Mouse (Mus musculus): ENCODE data around the gene Nupr1l. TPM values are rescaled to one million over a fixed set of nuclear protein-coding genes. Genes with fewer than 3 reads are reported as not detected.

Nupr1l gene
- polyA plus RNA-seq, 1 experiment, result 5.0 TPM

DNA sequence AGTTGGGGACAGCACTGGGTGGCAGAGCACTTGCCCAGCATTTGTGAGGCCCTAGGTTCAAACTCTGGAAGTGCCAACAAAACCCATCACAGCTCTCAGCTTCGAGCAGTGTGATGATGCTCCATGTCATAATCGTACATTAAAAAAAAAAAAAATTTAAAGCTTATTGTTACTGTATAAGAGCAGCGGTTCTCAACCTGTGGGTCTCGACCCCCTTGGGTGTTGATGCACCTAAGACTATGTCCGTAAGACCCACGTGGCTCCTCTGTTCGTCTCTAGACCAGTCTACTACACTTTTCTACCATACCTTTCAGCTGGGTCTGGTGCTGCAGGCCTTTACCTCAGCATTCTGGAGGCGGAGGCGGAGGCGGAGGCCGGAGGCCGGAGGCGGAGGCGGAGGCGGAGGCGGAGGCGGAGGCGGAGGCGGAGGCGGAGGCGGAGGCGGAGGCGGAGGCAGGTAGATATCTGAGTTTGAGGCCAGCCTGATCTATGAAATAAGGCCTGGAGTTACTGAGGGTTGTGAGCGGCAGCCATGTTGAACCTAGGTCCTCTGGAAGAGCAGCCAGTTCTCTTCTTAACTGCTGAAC is 9.8 kb downstream of the Nupr1l start:
- Histone ChIP-seq H3K27ac (ENCODE audit: insufficient read depth, low read depth, low read length) (no peak overlapping the region), H3K4me3 (ENCODE audit: low read depth, low read length) (no peak overlapping the region), H3K4me1 (ENCODE audit: control insufficient read depth, insufficient read depth, insufficient read length, low read length) (no peaks in the 10 kb centered on the region), H3K27me3 (ENCODE audit: control insufficient read depth, insufficient read depth, low read length) (no peaks in the 10 kb centered on the region), H3K36me3 (ENCODE audit: control insufficient read depth, insufficient read depth, low read length) (no peaks in the 10 kb centered on the region)
- TF ChIP-seq CTCF (IDR thresholded peaks at IDR 0.05; ENCODE audit: extremely low read depth, insufficient read length, insufficient replicate concordance, low read depth, low read length), result no peak
- no peak for TF ChIP-seq POLR2A (IDR thresholded peaks at IDR 0.05; ENCODE audit: low read depth, low read length)
- 91% methylated on average over 24 of the region's 24 CpGs for WGBS

DNA sequence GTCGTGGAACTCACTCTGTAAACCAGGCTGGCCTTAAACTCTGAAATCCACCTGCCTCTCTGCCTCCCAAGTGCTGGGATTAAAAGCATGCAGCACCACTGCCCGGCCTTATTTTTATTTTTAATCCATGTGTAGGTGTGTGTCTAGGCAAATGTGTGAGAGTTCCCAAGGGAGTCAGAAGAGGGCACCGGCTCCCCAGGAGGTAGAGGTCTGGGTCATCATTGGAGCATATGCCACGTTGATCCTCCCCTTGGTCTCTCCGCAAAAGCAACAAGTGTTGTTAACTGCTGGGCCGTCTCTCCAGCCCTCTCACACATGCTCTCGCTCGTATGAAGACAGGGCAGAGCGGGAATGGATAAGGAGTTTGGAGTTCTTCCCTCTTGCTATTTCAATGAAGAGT is 10.4 kb downstream of the Nupr1l start:
- no peaks in the 10 kb centered on the region for H3K4me1 ChIP-seq (ENCODE audit: control insufficient read depth, insufficient read depth, insufficient read length, low read length)
- WGBS, result 79% methylated on average over 9 of the region's 9 CpGs
- no peaks in the 10 kb centered on the region for H3K27me3 ChIP-seq (ENCODE audit: control insufficient read depth, insufficient read depth, low read length)
- no peak for TF ChIP-seq CTCF (IDR thresholded peaks at IDR 0.05; ENCODE audit: extremely low read depth, insufficient read length, insufficient replicate concordance, low read depth, low read length)
- no peak for TF ChIP-seq POLR2A (IDR thresholded peaks at IDR 0.05; ENCODE audit: low read depth, low read length)
- H3K27ac ChIP-seq (ENCODE audit: insufficient read depth, low read depth, low read length), result no peak overlapping the region
- H3K4me3 ChIP-seq (ENCODE audit: low read depth, low read length), result no peak overlapping the region
- H3K36me3 ChIP-seq (ENCODE audit: control insufficient read depth, insufficient read depth, low read length), result no peaks in the 10 kb centered on the region

- Histone ChIP-seq H3K4me1 (ENCODE audit: control insufficient read depth, insufficient read depth, insufficient read length, low read length) (no peaks in the 10 kb centered on the region), H3K4me3 (ENCODE audit: low read depth, low read length) (no peak overlapping the region), H3K36me3 (ENCODE audit: control insufficient read depth, insufficient read depth, low read length) (no peaks in the 10 kb centered on the region), H3K27me3 (ENCODE audit: control insufficient read depth, insufficient read depth, low read length) (no peaks in the 10 kb centered on the region), H3K27ac (ENCODE audit: insufficient read depth, low read depth, low read length) (no peak overlapping the region)
- 52% methylated on average over 8 of the region's 8 CpGs for WGBS
- TF ChIP-seq POLR2A (IDR thresholded peaks at IDR 0.05; ENCODE audit: low read depth, low read length), result no peak
Measured at GRCm38 (mm10) chr5:129919320-129919719, 11.0 kb downstream of the Nupr1l start.

DNA sequence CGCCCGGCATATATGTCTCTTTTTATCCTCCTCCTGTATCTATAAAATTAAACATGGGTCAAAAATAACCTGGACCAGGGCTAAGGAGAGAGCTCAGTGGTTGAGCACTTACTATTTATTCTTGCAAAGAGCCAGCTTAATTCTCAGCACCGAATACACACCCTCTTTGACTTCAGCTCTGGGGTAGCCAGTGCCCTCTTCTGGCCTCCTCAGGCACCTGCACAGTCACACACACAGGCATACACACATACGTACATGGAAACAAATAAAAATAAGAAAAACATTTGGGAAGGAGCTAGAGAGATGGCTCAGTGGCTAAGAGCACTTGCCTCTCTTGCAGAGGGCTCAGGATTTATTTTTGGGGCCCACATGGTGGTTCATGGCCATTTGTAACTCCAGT is 13.6 kb downstream of the Nupr1l start:
- H3K27me3 ChIP-seq (ENCODE audit: control insufficient read depth, insufficient read depth, low read length), result no peaks in the 10 kb centered on the region
- TF ChIP-seq CTCF (IDR thresholded peaks at IDR 0.05; ENCODE audit: extremely low read depth, insufficient read length, insufficient replicate concordance, low read depth, low read length), result no peak
- TF ChIP-seq POLR2A (IDR thresholded peaks at IDR 0.05; ENCODE audit: low read depth, low read length), result no peak
- H3K4me1 ChIP-seq (ENCODE audit: control insufficient read depth, insufficient read depth, insufficient read length, low read length), result no peaks in the 10 kb centered on the region
- H3K4me3 ChIP-seq (ENCODE audit: low read depth, low read length), result no peak overlapping the region
- 93% methylated on average over 4 of the region's 4 CpGs for WGBS
- H3K36me3 ChIP-seq (ENCODE audit: control insufficient read depth, insufficient read depth, low read length), result no peaks in the 10 kb centered on the region
- H3K27ac ChIP-seq (ENCODE audit: insufficient read depth, low read depth, low read length), result no peak overlapping the region

DNA sequence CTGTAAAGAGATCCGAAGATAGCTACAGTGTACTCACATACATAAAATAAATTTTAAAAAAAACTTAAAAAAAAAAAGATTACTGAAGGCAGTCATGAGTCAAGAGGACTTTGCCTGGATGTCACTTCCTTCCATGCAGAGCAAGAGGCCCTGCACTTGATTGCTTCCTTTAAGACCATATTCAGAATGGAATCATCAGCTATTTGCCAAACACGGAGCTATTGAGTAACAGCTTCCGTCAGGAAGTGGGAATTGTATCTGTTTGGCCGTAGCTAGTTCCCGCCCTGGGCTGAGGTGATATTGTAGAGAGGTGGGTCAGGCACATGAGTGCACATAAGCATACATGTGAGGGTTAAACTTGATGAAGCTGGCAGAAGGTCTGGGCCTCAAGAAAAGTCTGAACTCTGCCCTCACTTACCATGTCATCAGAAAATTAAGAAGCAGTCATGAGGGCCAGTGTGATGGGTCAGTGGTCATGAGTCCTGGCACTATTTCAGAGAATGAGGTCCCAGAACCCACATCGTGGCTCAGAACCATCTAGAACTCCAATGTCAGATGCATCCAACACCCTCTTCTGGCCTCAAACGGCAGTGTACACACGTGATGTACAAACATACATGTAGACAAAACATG is 16.6 kb downstream of the Nupr1l start:
- no peaks in the 10 kb centered on the region for H3K36me3 ChIP-seq (ENCODE audit: control insufficient read depth, insufficient read depth, low read length)
- H3K27ac ChIP-seq (ENCODE audit: insufficient read depth, low read depth, low read length), result no peak overlapping the region
- TF ChIP-seq CTCF (IDR thresholded peaks at IDR 0.05; ENCODE audit: extremely low read depth, insufficient read length, insufficient replicate concordance, low read depth, low read length), result no peak
- no peak for TF ChIP-seq POLR2A (IDR thresholded peaks at IDR 0.05; ENCODE audit: low read depth, low read length)
- H3K4me1 ChIP-seq (ENCODE audit: control insufficient read depth, insufficient read depth, insufficient read length, low read length), result no peaks in the 10 kb centered on the region
- H3K27me3 ChIP-seq (ENCODE audit: control insufficient read depth, insufficient read depth, low read length), result no peaks in the 10 kb centered on the region
- WGBS, result 65% methylated on average over 8 of the region's 8 CpGs
- H3K4me3 ChIP-seq (ENCODE audit: low read depth, low read length), result no peak overlapping the region

DNA sequence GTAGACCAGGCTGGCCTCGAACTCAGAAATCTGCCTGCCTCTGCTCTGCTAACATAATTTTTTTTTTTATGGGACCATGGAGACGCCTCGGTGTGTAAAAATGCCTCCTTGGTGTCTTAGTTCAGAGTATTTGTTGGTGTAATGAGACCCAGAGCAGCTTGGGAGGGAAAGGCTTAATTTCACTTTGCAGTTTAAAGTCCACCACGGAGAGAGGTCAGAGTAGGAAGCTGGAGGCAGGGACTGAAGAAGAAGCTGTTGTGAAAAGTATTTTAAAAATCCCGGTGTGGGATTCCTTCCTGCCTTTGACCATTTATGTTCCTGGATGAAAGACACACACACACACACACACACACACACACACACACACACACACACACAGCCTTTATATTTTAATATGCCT is 17.6 kb downstream of the Nupr1l start:
- H3K27me3 ChIP-seq (ENCODE audit: control insufficient read depth, insufficient read depth, low read length), result no peaks in the 10 kb centered on the region
- no peak overlapping the region for H3K27ac ChIP-seq (ENCODE audit: insufficient read depth, low read depth, low read length)
- no peaks in the 10 kb centered on the region for H3K4me1 ChIP-seq (ENCODE audit: control insufficient read depth, insufficient read depth, insufficient read length, low read length)
- H3K36me3 ChIP-seq (ENCODE audit: control insufficient read depth, insufficient read depth, low read length), result no peaks in the 10 kb centered on the region
- TF ChIP-seq CTCF (IDR thresholded peaks at IDR 0.05; ENCODE audit: extremely low read depth, insufficient read length, insufficient replicate concordance, low read depth, low read length), result no peak
- TF ChIP-seq POLR2A (IDR thresholded peaks at IDR 0.05; ENCODE audit: low read depth, low read length), result no peak
- WGBS, result 41% methylated on average over 5 of the region's 5 CpGs
- H3K4me3 ChIP-seq (ENCODE audit: low read depth, low read length), result no peak overlapping the region

GRCm38 (mm10) chr5:129929924-129930855 is 21.9 kb downstream of the Nupr1l start:
- Histone ChIP-seq H3K27me3 (ENCODE audit: control insufficient read depth, insufficient read depth, low read length) (no peaks in the 10 kb centered on the region), H3K4me1 (ENCODE audit: control insufficient read depth, insufficient read depth, insufficient read length, low read length) (no peaks in the 10 kb centered on the region), H3K36me3 (ENCODE audit: control insufficient read depth, insufficient read depth, low read length) (no peaks in the 10 kb centered on the region), H3K4me3 (ENCODE audit: low read depth, low read length) (no peak overlapping the region), H3K27ac (ENCODE audit: insufficient read depth, low read depth, low read length) (no peak overlapping the region)
- 39% methylated on average over 9 of the region's 9 CpGs for WGBS
- TF ChIP-seq POLR2A (IDR thresholded peaks at IDR 0.05; ENCODE audit: low read depth, low read length) (no peak), CTCF (IDR thresholded peaks at IDR 0.05; ENCODE audit: extremely low read depth, insufficient read length, insufficient replicate concordance, low read depth, low read length) (no peak)

All from small intestine, adult 2 months (tissue).